Mouse (Mus musculus): ENCODE results near the gene Mpzl3. TPM values are rescaled to one million over a fixed set of nuclear protein-coding genes. Genes with fewer than 3 reads are reported as not detected.

Mpzl3 gene
- polyA plus RNA-seq, 1 experiment from 2014 or later: 4.2 TPM

DNA sequence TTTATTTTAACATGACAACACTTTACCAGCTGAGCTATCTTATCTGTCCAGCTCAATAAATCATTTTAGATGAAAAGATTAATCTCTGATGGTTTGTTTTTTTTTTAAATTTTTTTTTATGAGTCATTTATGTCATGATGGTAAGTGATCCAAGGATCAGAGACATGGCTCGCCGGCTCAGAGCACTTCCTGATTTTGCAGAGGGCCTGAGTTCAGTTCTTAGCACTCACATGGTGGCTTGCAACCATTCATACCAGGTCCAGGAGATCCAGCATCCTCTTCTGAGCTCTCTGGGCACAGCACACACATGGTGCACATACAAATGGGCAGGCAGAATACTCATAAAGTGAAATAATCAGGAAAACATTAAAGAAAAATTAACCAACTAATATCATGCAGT lies 4.7 kb upstream of the Mpzl3 start:
- H3K4me1 ChIP-seq: no peaks in the 10 kb centered on the region
- no peaks in the 10 kb centered on the region for H3K27me3 ChIP-seq (ENCODE audit: low read depth, poor library complexity, severe bottlenecking)
- H3K27ac ChIP-seq: no peak overlapping the region
- no peak overlapping the region for H3K4me3 ChIP-seq
- DNase-seq (ENCODE audit: low spot score): no peak
- no peaks in the 10 kb centered on the region for H3K9me3 ChIP-seq (replicated peaks)
- H3K36me3 ChIP-seq: 0 out of 2 replicates have a peak, but pooled peaks cover 4% of the 10 kb centered on the region
- WGBS: 93% methylated on average over 2 of the region's 2 CpGs

DNA sequence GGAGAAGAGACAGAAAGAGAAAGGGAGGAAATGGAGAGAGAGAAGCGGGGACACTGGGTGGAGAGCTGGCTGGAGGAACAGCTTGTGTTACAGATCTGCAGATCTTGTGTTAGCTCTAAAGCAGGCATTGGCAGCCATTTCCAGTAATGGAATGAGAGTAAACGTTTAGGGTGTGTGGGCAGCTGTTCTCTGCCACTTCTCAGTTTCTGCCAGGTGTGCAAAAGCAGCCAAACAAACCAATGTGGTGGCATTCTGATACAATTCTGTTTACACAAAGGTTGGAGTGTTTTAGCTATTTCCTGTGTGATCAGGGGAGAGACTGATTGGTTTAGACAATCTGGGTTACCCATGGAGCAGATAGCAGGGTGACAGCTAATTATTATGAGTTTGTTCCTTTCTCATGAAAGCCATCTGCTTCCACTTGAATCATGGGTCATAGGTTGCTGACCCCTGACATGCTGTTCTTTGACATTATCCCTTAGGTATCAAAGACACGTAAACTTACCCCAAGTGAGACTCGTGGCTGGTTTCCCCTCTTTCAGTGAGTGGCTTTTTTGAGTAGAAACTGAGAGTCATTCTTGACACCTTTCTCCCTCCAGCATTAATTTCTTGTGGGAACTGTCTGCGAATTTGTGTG lies 3.4 kb downstream of the Mpzl3 start:
- H3K9me3 ChIP-seq (replicated peaks): no peaks in the 10 kb centered on the region
- no peak overlapping the region for H3K4me3 ChIP-seq
- no peak for DNase-seq (ENCODE audit: low spot score)
- no peaks in the 10 kb centered on the region for H3K36me3 ChIP-seq
- peaks cover 25% of the 10 kb centered on the region for H3K4me1 ChIP-seq
- H3K27ac ChIP-seq: 0 out of 2 replicates have a peak overlapping the region, but pooled peaks have one; percentile 46
- WGBS: 20% methylated on average over 5 of the region's 5 CpGs
- no peaks in the 10 kb centered on the region for H3K27me3 ChIP-seq (ENCODE audit: low read depth, poor library complexity, severe bottlenecking)

DNA sequence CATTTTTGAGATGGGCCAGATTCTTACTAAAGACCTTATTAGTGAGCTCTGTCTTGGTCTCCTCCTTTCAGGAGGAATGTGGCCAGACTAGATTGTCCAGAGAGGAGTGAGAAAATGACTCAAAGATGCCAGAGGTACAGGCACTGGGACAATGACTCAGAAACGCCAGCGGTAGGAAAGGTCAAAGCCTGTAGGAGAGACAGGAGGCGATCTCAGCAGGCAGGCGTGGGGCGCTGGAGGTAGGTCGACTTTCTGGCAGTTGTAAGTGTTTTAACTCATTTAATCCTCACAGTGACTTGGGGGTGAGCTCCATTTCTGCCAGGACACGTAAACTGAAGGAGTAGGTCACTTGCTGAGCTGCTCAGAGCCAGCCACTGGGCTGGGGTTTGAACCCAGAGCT lies 5.2 kb downstream of the Mpzl3 start:
- no peaks in the 10 kb centered on the region for H3K27me3 ChIP-seq (ENCODE audit: low read depth, poor library complexity, severe bottlenecking)
- H3K4me3 ChIP-seq: no peak overlapping the region
- H3K4me1 ChIP-seq: peaks cover 25% of the 10 kb centered on the region
- 45% methylated on average over 7 of the region's 7 CpGs for WGBS
- H3K27ac ChIP-seq: peak overlapping the region; percentile 40; the same call in 1 of the 2 replicates
- no peaks in the 10 kb centered on the region for H3K9me3 ChIP-seq (replicated peaks)
- no peaks in the 10 kb centered on the region for H3K36me3 ChIP-seq
- no peak for DNase-seq (ENCODE audit: low spot score)

GRCm38 (mm10) chr9:45062677-45063076 lies 7.7 kb downstream of the Mpzl3 start:
- 59% methylated on average over 3 of the region's 3 CpGs for WGBS
- Histone ChIP-seq H3K4me1 (peaks cover 25% of the 10 kb centered on the region), H3K27me3 (ENCODE audit: low read depth, poor library complexity, severe bottlenecking) (no peaks in the 10 kb centered on the region), H3K27ac (no peak overlapping the region), H3K4me3 (no peak overlapping the region), H3K36me3 (no peaks in the 10 kb centered on the region), H3K9me3 (replicated peaks) (no peaks in the 10 kb centered on the region)
- DNase-seq (ENCODE audit: low spot score): no peak

DNA sequence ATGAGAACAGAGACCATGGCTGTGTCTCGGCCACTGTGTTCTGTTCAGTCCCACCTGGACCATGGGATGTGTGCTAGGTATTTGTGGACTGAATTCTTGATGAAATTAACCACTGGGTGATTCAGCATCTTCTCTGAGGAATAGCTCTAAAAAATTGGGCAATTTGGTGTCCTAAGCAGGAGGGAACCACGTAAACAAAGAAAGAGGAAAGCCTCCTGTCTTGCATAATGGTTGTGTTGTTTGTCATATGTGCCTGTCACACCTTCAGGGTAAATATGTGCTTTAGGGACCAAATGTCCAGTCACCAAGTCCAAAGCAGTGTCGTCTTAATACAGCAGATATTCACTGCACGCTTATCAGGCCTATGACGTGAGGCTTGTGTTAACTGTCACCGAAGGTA lies 9.4 kb downstream of the Mpzl3 start:
- peaks cover 9% of the 10 kb centered on the region for H3K4me1 ChIP-seq
- no peak overlapping the region for H3K27ac ChIP-seq
- no peaks in the 10 kb centered on the region for H3K9me3 ChIP-seq (replicated peaks)
- no peak for DNase-seq (ENCODE audit: low spot score)
- WGBS: 88% methylated on average over 6 of the region's 6 CpGs
- no peak overlapping the region for H3K4me3 ChIP-seq
- no peaks in the 10 kb centered on the region for H3K27me3 ChIP-seq (ENCODE audit: low read depth, poor library complexity, severe bottlenecking)
- H3K36me3 ChIP-seq: no peaks in the 10 kb centered on the region

DNA sequence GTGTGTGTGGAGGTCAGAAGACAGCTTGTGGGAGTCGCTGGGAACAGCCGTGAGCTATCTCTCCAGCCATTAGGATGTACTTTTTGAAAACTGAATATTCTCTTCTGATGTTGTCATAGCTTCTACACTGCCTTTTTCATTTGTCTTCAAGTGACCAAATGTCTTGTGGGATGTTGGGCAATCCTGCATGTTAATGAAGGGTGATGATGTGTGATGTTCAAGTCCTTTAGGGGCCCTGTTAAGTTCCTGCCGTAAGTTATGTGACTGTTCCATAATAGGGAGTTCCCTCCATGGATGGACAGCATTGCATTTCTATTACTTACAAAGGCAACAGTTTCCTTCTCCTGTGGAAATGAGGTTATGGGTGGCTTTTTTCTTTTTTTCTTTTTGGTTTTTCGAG lies 11.7 kb downstream of the Mpzl3 start:
- Histone ChIP-seq H3K9me3 (replicated peaks) (no peaks in the 10 kb centered on the region), H3K36me3 (no peaks in the 10 kb centered on the region), H3K4me3 (no peak overlapping the region), H3K4me1 (no peaks in the 10 kb centered on the region; the same call in 1 of the 2 replicates), H3K27me3 (ENCODE audit: low read depth, poor library complexity, severe bottlenecking) (no peaks in the 10 kb centered on the region), H3K27ac (no peak overlapping the region)
- 81% methylated on average over 4 of the region's 4 CpGs for WGBS
- DNase-seq (ENCODE audit: low spot score): no peak

- no peak overlapping the region for H3K27ac ChIP-seq
- WGBS: 70% methylated on average over 3 of the region's 3 CpGs
Observed at GRCm38 (mm10) chr9:45071800-45072199, 16.8 kb downstream of the Mpzl3 start.

DNA sequence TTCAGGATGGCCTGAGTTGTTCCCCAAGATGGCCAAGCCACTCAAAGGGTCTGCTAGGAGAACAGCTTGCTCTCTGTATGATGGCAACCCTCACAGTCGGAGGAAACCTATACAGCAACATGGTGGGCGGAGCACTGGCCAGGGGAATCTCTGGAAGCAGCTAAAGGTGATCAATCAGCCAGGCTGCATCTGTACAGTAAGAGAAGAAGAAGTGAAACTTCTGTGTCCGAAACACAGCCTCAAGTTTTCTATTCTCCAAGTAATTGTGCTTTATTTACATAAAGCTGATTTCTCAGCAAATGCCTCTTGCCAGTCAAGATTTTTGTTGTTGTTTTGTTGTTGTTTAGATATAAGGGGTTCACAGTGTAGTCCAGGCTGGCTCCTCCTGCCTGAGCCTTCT lies 22.9 kb downstream of the Mpzl3 start:
- no peaks in the 10 kb centered on the region for H3K27me3 ChIP-seq (ENCODE audit: low read depth, poor library complexity, severe bottlenecking)
- no peak overlapping the region for H3K27ac ChIP-seq
- H3K4me3 ChIP-seq: no peak overlapping the region
- H3K4me1 ChIP-seq: no peaks in the 10 kb centered on the region
- no peaks in the 10 kb centered on the region for H3K9me3 ChIP-seq (replicated peaks)
- no peak for DNase-seq (ENCODE audit: low spot score)
- WGBS: 70% methylated on average over 3 of the region's 3 CpGs
- no peaks in the 10 kb centered on the region for H3K36me3 ChIP-seq

More at GRCm38 (mm10) chr9:45071800-45072199, 16.8 kb downstream of the Mpzl3 start:
- no peaks in the 10 kb centered on the region for H3K4me1 ChIP-seq
- no peaks in the 10 kb centered on the region for H3K36me3 ChIP-seq
- H3K9me3 ChIP-seq (replicated peaks): no peaks in the 10 kb centered on the region
- no peak overlapping the region for H3K4me3 ChIP-seq
- no peaks in the 10 kb centered on the region for H3K27me3 ChIP-seq (ENCODE audit: low read depth, poor library complexity, severe bottlenecking)
- DNase-seq (ENCODE audit: low spot score): no peak

GRCm38 (mm10) chr9:45079011-45079410 lies 24.0 kb downstream of the Mpzl3 start, which contains the start of gene Jaml:
TSS of gene Jaml (plus strand) at chr9:45079183.
- Histone ChIP-seq H3K4me1 (no peaks in the 10 kb centered on the region), H3K27ac (no peak within 1 kb of the TSS), H3K36me3 (no peaks in the 10 kb centered on the region), H3K4me3 (no peak within 1 kb of the TSS), H3K9me3 (replicated peaks) (no peaks in the 10 kb centered on the region), H3K27me3 (ENCODE audit: low read depth, poor library complexity, severe bottlenecking) (no peaks in the 10 kb centered on the region)
- DNase-seq (ENCODE audit: low spot score): no peak
- WGBS: 91% methylated on average over 5 of the region's 5 CpGs

- H3K27ac ChIP-seq: no peak overlapping the region
- H3K4me1 ChIP-seq: no peaks in the 10 kb centered on the region
- H3K9me3 ChIP-seq (replicated peaks): no peaks in the 10 kb centered on the region
- no peak for DNase-seq (ENCODE audit: low spot score)
- WGBS: 92% methylated on average over 3 of the region's 3 CpGs
- no peaks in the 10 kb centered on the region for H3K36me3 ChIP-seq
- H3K27me3 ChIP-seq (ENCODE audit: low read depth, poor library complexity, severe bottlenecking): no peaks in the 10 kb centered on the region
- H3K4me3 ChIP-seq: no peak overlapping the region
Observed at GRCm38 (mm10) chr9:45083132-45083531, 28.1 kb downstream of the Mpzl3 start.

- Histone ChIP-seq H3K4me1 (no peaks in the 10 kb centered on the region), H3K36me3 (no peaks in the 10 kb centered on the region), H3K27ac (no peak overlapping the region), H3K9me3 (replicated peaks) (no peaks in the 10 kb centered on the region), H3K4me3 (no peak overlapping the region), H3K27me3 (ENCODE audit: low read depth, poor library complexity, severe bottlenecking) (no peaks in the 10 kb centered on the region)
- 76% methylated on average over 5 of the region's 5 CpGs for WGBS
- DNase-seq (ENCODE audit: low spot score): no peak
Observed at GRCm38 (mm10) chr9:45084556-45084955, 29.6 kb downstream of the Mpzl3 start.

DNA sequence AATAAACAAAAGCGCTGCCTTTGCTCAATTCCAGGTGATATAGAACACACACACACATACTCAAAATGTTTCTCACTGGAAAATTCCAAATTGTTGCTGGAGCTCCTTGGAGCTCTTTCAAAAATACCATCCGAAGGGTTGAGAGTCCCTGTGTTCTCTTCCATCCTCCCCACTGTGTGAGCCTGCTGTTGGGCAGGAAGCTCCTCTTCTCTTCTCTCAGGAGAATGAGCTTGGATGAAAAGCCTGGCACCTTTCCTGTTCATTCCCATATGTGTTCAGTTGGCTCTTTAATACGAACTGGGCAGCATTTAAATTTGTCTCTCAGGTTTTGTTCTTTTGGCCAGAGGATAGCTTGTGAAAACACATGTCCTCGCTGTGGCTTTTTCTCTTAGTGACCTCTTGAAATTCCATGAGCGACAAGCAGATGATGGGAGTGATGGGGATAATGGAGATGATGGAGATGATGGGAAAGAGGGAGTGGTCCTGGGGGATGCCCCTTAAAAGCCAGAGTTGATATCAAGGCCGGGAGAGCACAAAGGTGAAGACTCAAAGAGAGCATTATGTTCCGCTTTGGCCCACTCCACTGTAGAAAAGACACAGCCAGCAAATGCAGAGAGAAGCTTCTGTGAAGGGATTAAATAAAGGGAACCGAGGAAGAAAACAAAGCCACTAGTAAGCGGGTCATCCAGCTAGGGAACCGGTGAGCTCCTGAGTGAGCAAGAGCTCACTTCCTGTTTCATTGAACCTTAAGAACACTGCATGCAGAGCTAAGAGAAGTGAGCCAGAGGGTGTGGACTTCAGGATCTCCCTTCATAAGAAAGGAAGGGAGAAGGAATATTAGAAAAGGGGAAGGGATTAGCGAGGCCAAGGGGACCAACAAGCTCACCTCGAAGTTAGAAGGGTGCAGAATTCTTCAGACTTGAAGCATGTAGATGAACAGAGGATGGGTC lies 31.0 kb downstream of the Mpzl3 start:
- no peak for DNase-seq (ENCODE audit: low spot score)
- H3K9me3 ChIP-seq (replicated peaks): no peaks in the 10 kb centered on the region
- WGBS: 85% methylated on average over 12 of the region's 12 CpGs
- no peaks in the 10 kb centered on the region for H3K27me3 ChIP-seq (ENCODE audit: low read depth, poor library complexity, severe bottlenecking)
- no peaks in the 10 kb centered on the region for H3K4me1 ChIP-seq
- no peak overlapping the region for H3K27ac ChIP-seq
- no peaks in the 10 kb centered on the region for H3K36me3 ChIP-seq
- H3K4me3 ChIP-seq: no peak overlapping the region

DNA sequence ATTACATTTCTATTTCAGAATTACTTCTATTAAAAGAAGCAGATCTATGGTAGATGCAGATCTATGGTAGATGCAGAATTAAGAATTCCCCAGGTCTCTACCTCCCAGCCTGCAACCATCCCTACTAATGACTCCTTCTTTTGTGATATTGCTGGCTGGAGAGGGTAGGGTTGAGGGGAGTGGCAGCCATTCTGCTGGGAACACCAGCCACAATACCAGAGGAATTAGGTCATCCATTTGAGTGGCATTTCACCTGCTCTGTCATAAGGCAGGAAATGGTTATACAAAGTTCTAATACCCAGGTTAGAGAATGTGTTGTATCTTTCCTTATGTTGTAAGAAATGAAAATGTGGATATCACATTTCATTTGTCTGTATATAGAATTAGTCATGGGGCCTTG lies 33.1 kb downstream of the Mpzl3 start:
- Histone ChIP-seq H3K4me1 (0 out of 2 replicates have a peak, but pooled peaks cover 4% of the 10 kb centered on the region), H3K4me3 (no peak overlapping the region), H3K36me3 (no peaks in the 10 kb centered on the region), H3K27ac (no peak overlapping the region), H3K27me3 (ENCODE audit: low read depth, poor library complexity, severe bottlenecking) (no peaks in the 10 kb centered on the region), H3K9me3 (replicated peaks) (no peaks in the 10 kb centered on the region)
- DNase-seq (ENCODE audit: low spot score): no peak
